Mouse (Mus musculus) heart, embryonic 15.5 days (tissue): ENCODE results near the gene Ipo9. TPM values are rescaled to one million over a fixed set of nuclear protein-coding genes. Genes with fewer than 3 reads are reported as not detected.
A peak's percentile ranks its signal among the peaks of the same experiment; 100 is the strongest.

Experiments
- ATAC-seq: fragments of 200-750 bp; cut with Nextera tagmentation; replicated peaks from 2 replicates; pipeline ENCODE4 v1.8.0; 2017; ENCODE audit warnings: low read depth, moderate TSS enrichment; ENCODE audit not compliant: insufficient number of reproducible peaks, insufficient read depth, low FRiP score
- H3K27ac ChIP-seq: fragments of 300-500 bp; sonication (generic); 2 replicates; pipeline ENCODE4 v1.5.1; 2015; ENCODE audit warnings: mild to moderate bottlenecking, inconsistent platforms
- H3K27me3 ChIP-seq: fragments of 300-500 bp; sonication (generic); 2 replicates; pipeline ENCODE4 v1.6.1; 2015; ENCODE audit warnings: inconsistent platforms
- H3K36me3 ChIP-seq: fragments of 300-500 bp; sonication (generic); 2 replicates; pipeline ENCODE4 v1.6.1; 2015; ENCODE audit warnings: mild to moderate bottlenecking, inconsistent platforms
- H3K4me1 ChIP-seq: fragments of 300-500 bp; sonication (generic); replicated peaks from 2 replicates; pipeline ENCODE4 v1.6.1; 2015; ENCODE audit warnings: inconsistent platforms
- H3K4me2 ChIP-seq: fragments of 300-500 bp; sonication (generic); 2 replicates; pipeline ENCODE4 v1.6.1; 2015; ENCODE audit warnings: inconsistent platforms, mild to moderate bottlenecking, moderate library complexity
- H3K4me3 ChIP-seq: fragments of 300-500 bp; sonication (generic); 2 replicates; pipeline ENCODE4 v1.5.1; 2015; ENCODE audit warnings: mild to moderate bottlenecking, inconsistent platforms
- H3K9ac ChIP-seq: fragments of 300-500 bp; sonication (generic); 2 replicates; pipeline ENCODE4 v1.6.1; 2015; ENCODE audit warnings: mild to moderate bottlenecking, inconsistent platforms
- H3K9me3 ChIP-seq: fragments of 300-500 bp; sonication (generic); replicated peaks from 2 replicates; pipeline ENCODE4 v1.6.1; 2016; ENCODE audit warnings: inconsistent platforms
- WGBS: fragments of 180-500 bp; shearing (Covaris S2); methylation state at CpG from one replicate; pipeline ENCODE4 v1.1.7; 2015; ENCODE audit warnings: mixed read lengths; 5-methylcytosine and 5-hydroxymethylcytosine counted together
- polyA plus RNA-seq: library from polyadenylated mRNA; unstranded; fragments of >200 nt; fragmentation: Nextera tagmentation; extraction: Ambion mirVana; gene quantifications from 2 replicates; pipeline ENCODE4 v1.2.1, GENCODE M21; 2015

Ipo9 gene
- polyA plus RNA-seq = 63.9 and 82.7 TPM in 2 replicates

GRCm38 (mm10) chr1:135429901-135430668 lies at the start of gene Ipo9:
Ipo9 (minus strand) TSS chr1:135430499.
- peak within 1 kb of the TSS; percentile 76 for H3K4me3 ChIP-seq
- H3K4me1 ChIP-seq = peaks cover 36% of the 10 kb centered on the region
- peak within 1 kb of the TSS; percentile 84 for H3K27ac ChIP-seq
- no peaks in the 10 kb centered on the region for H3K27me3 ChIP-seq
- peak within 1 kb of the TSS; percentile 95 for H3K9ac ChIP-seq
- WGBS = 1% methylated on average over 65 of the region's 65 CpGs
- peak; percentile 95 for ATAC-seq
- peak within 1 kb of the TSS; percentile 77 for H3K4me2 ChIP-seq
- no peaks in the 10 kb centered on the region for H3K9me3 ChIP-seq
- peaks cover 18% of the 10 kb centered on the region for H3K36me3 ChIP-seq

- no peaks in the 10 kb centered on the region for H3K9me3 ChIP-seq
- H3K4me1 ChIP-seq = peaks cover 31% of the 10 kb centered on the region
- no peak overlapping the region for H3K9ac ChIP-seq
- no peak overlapping the region for H3K27ac ChIP-seq
- H3K27me3 ChIP-seq = no peaks in the 10 kb centered on the region
- 82% methylated on average over 7 of the region's 7 CpGs for WGBS
- peaks cover 18% of the 10 kb centered on the region for H3K36me3 ChIP-seq
- ATAC-seq = no peak
- H3K4me2 ChIP-seq = no peak overlapping the region
- H3K4me3 ChIP-seq = no peak overlapping the region
These were observed 45.2 kb upstream of the Ipo9 start for GRCm38 (mm10) chr1:135475571-135475895.

GRCm38 (mm10) chr1:135474861-135475570 lies 44.7 kb upstream of the Ipo9 start:
- Histone ChIP-seq H3K9me3 (no peaks in the 10 kb centered on the region), H3K9ac (no peak overlapping the region), H3K4me3 (no peak overlapping the region), H3K4me1 (peaks cover 25% of the 10 kb centered on the region), H3K36me3 (peaks cover 23% of the 10 kb centered on the region), H3K27ac (no peak overlapping the region), H3K4me2 (no peak overlapping the region), H3K27me3 (no peaks in the 10 kb centered on the region)
- ATAC-seq = no peak
- 76% methylated on average over 15 of the region's 15 CpGs for WGBS

GRCm38 (mm10) chr1:135472536-135472935 lies 42.2 kb upstream of the Ipo9 start:
- no peak for ATAC-seq
- peaks cover 10% of the 10 kb centered on the region; the same call in 1 of the 2 replicates for H3K4me1 ChIP-seq
- H3K27me3 ChIP-seq = no peaks in the 10 kb centered on the region
- H3K9ac ChIP-seq = no peak overlapping the region
- H3K4me2 ChIP-seq = no peak overlapping the region
- no peaks in the 10 kb centered on the region for H3K9me3 ChIP-seq
- peaks cover 47% of the 10 kb centered on the region for H3K36me3 ChIP-seq
- WGBS = 46% methylated on average over 5 of the region's 5 CpGs
- H3K27ac ChIP-seq = no peak overlapping the region
- H3K4me3 ChIP-seq = no peak overlapping the region

GRCm38 (mm10) chr1:135471742-135472141 lies 41.4 kb upstream of the Ipo9 start:
- Histone ChIP-seq H3K27me3 (no peaks in the 10 kb centered on the region), H3K4me2 (no peak overlapping the region)

GRCm38 (mm10) chr1:135470546-135470945 lies 40.2 kb upstream of the Ipo9 start:
- Histone ChIP-seq H3K9me3 (no peaks in the 10 kb centered on the region), H3K4me3 (no peak overlapping the region), H3K4me2 (no peak overlapping the region), H3K4me1 (peaks cover 7% of the 10 kb centered on the region; the same call in 1 of the 2 replicates), H3K27ac (no peak overlapping the region), H3K9ac (no peak overlapping the region), H3K27me3 (no peaks in the 10 kb centered on the region), H3K36me3 (peaks cover 65% of the 10 kb centered on the region)
- WGBS = 89% methylated on average over 13 of the region's 13 CpGs
- 0 out of 2 replicates have a peak, but pooled peaks have one; percentile 21 for ATAC-seq

More at GRCm38 (mm10) chr1:135471742-135472141, 41.4 kb upstream of the Ipo9 start:
- ATAC-seq = no peak
- no peak overlapping the region for H3K27ac ChIP-seq
- peaks cover 55% of the 10 kb centered on the region for H3K36me3 ChIP-seq
- H3K9ac ChIP-seq = no peak overlapping the region
- peaks cover 10% of the 10 kb centered on the region; the same call in 1 of the 2 replicates for H3K4me1 ChIP-seq
- H3K9me3 ChIP-seq = no peaks in the 10 kb centered on the region
- WGBS = 62% methylated on average over 5 of the region's 5 CpGs
- H3K4me3 ChIP-seq = no peak overlapping the region

- Histone ChIP-seq H3K4me3 (no peak overlapping the region), H3K9me3 (no peaks in the 10 kb centered on the region), H3K4me1 (peaks cover 7% of the 10 kb centered on the region), H3K27me3 (no peaks in the 10 kb centered on the region), H3K36me3 (peaks cover 92% of the 10 kb centered on the region), H3K27ac (no peak overlapping the region), H3K9ac (no peak overlapping the region), H3K4me2 (no peak overlapping the region)
- ATAC-seq = no peak
- WGBS = 92% methylated on average over 5 of the region's 5 CpGs
These were observed 37.2 kb upstream of the Ipo9 start for GRCm38 (mm10) chr1:135467462-135467861.

GRCm38 (mm10) chr1:135466935-135467334 lies 36.6 kb upstream of the Ipo9 start:
- WGBS = 54% methylated on average over 3 of the region's 3 CpGs
- Histone ChIP-seq H3K36me3 (peaks cover 88% of the 10 kb centered on the region), H3K4me3 (no peak overlapping the region), H3K4me2 (no peak overlapping the region), H3K9ac (no peak overlapping the region), H3K9me3 (no peaks in the 10 kb centered on the region), H3K27me3 (no peaks in the 10 kb centered on the region), H3K27ac (no peak overlapping the region), H3K4me1 (peaks cover 9% of the 10 kb centered on the region)
- ATAC-seq = no peak

GRCm38 (mm10) chr1:135465734-135466133 lies 35.4 kb upstream of the Ipo9 start:
- H3K4me3 ChIP-seq = no peak overlapping the region
- H3K4me1 ChIP-seq = peaks cover 18% of the 10 kb centered on the region
- H3K9me3 ChIP-seq = no peaks in the 10 kb centered on the region
- H3K9ac ChIP-seq = no peak overlapping the region
- H3K27me3 ChIP-seq = no peaks in the 10 kb centered on the region
- WGBS = 90% methylated on average over 19 of the region's 19 CpGs
- H3K36me3 ChIP-seq = peaks cover 79% of the 10 kb centered on the region
- H3K27ac ChIP-seq = no peak overlapping the region
- ATAC-seq = no peak
- H3K4me2 ChIP-seq = no peak overlapping the region

- H3K9me3 ChIP-seq = no peaks in the 10 kb centered on the region
- no peaks in the 10 kb centered on the region for H3K27me3 ChIP-seq
- H3K27ac ChIP-seq = peak overlapping the region; percentile 42
- no peak overlapping the region for H3K4me2 ChIP-seq
- no peak for ATAC-seq
- 70% methylated on average over 8 of the region's 8 CpGs for WGBS
- no peak overlapping the region for H3K9ac ChIP-seq
- H3K4me3 ChIP-seq = no peak overlapping the region
- H3K36me3 ChIP-seq = peaks cover 80% of the 10 kb centered on the region
- peaks cover 18% of the 10 kb centered on the region for H3K4me1 ChIP-seq
These were observed 32.4 kb upstream of the Ipo9 start for GRCm38 (mm10) chr1:135462736-135463135.

- Histone ChIP-seq H3K36me3 (peaks cover 80% of the 10 kb centered on the region), H3K4me2 (no peak overlapping the region), H3K4me3 (no peak overlapping the region), H3K4me1 (peaks cover 18% of the 10 kb centered on the region), H3K27me3 (no peaks in the 10 kb centered on the region), H3K9me3 (no peaks in the 10 kb centered on the region), H3K27ac (peak overlapping the region; percentile 42), H3K9ac (no peak overlapping the region)
- WGBS = 32% methylated on average over 4 of the region's 4 CpGs
- ATAC-seq = no peak
These were observed 32.0 kb upstream of the Ipo9 start for GRCm38 (mm10) chr1:135462304-135462703.
